Mouse (Mus musculus) heart, adult 2 months (tissue): ENCODE data around the gene Cnn2. TPM values are rescaled to one million over a fixed set of nuclear protein-coding genes. Genes with fewer than 3 reads are reported as not detected.
A peak's percentile ranks its signal among the peaks of the same experiment; 100 is the strongest.
"Not testable (repeated sequence)": the region's sequence is repeated elsewhere in the genome, so short reads cannot be mapped to it uniquely, and the experiment has no call there.

ENCODE experiments used
- DNase-seq, 2 experiments: peaks; one replicate each; pipeline ENCODE4 v3.0.0; 2021
- H3K27ac ChIP-seq: fragments of 200-600 bp; 2 replicates; pipeline ENCODE4 v1.8.1; 2022
- H3K27me3 ChIP-seq: fragments of 200-500 bp; 2 replicates; pipeline ENCODE4 v1.6.1; 2012; ENCODE audit warnings: mild to moderate bottlenecking, low read length, inconsistent platforms, mixed read lengths; ENCODE audit not compliant: control insufficient read depth, insufficient read depth
- H3K36me3 ChIP-seq: fragments of 200-500 bp; 2 replicates; pipeline ENCODE4 v1.6.1; 2012; ENCODE audit warnings: low read length, inconsistent platforms; ENCODE audit not compliant: control insufficient read depth, insufficient read depth
- H3K4me1 ChIP-seq: fragments of 200-500 bp; 2 replicates; pipeline ENCODE4 v1.6.1; 2011; ENCODE audit warnings: low read length; ENCODE audit not compliant: control insufficient read depth, insufficient read depth
- H3K4me3 ChIP-seq: fragments of 200-600 bp; 2 replicates; pipeline ENCODE4 v1.8.1; 2022
- H3K79me2 ChIP-seq: fragments of 200-500 bp; replicated peaks from 2 replicates; pipeline ENCODE4 v1.6.1; 2012; ENCODE audit warnings: mild to moderate bottlenecking, inconsistent platforms, low read length, moderate library complexity, mixed read lengths; ENCODE audit not compliant: control insufficient read depth, insufficient read depth
- H3K9ac ChIP-seq: fragments of 200-500 bp; 2 replicates; pipeline ENCODE4 v1.6.1; 2012; ENCODE audit warnings: low read depth, mild to moderate bottlenecking, control low read depth, inconsistent platforms, low read length, mixed read lengths
- CTCF ChIP-seq: fragments of 200-600 bp; IDR thresholded peaks from 2 replicates; pipeline ENCODE4 v1.8.1; 2022; ENCODE audit warnings: antibody characterized with exemption, mild to moderate bottlenecking, moderate library complexity
- EP300 ChIP-seq: fragments of 200-500 bp; IDR thresholded peaks from 2 replicates; pipeline ENCODE4 v1.6.1; 2011; ENCODE audit warnings: low read depth, low read length, control low read depth; ENCODE audit not compliant: insufficient read depth
- POLR2A ChIP-seq: fragments of 200-500 bp; IDR thresholded peaks from 2 replicates; pipeline ENCODE4 v1.6.1; 2011; ENCODE audit warnings: mild to moderate bottlenecking, low read depth, low read length, control low read depth; ENCODE audit not compliant: insufficient read depth
- WGBS: fragments of 180-500 bp; shearing (Covaris S2); methylation state at CpG from one replicate; pipeline ENCODE4 v1.1.7; 2018; 5-methylcytosine and 5-hydroxymethylcytosine counted together
- intact Hi-C: fragments of 180-260 bp; cut with DNase I; formaldehyde crosslinking; loops from one replicate; pipeline ENCODE4 v1.15.1; 2025
- polyA plus RNA-seq: library from polyadenylated mRNA; depleted of rRNA; stranded (reverse); fragments of >200 nt; gene quantifications from 2 replicates; pipeline ENCODE4 v1.2.3, GENCODE M21; 2012; rRNA removed
- total RNA-seq, 2 experiments: library from RNA; stranded (reverse); gene quantifications; 2 replicates each; pipeline ENCODE4 v1.2.3; 2021

The Cnn2 gene
- total and polyA plus RNA-seq, 3 experiments = 30.2 to 52.5 (median 39.3) TPM

- Histone ChIP-seq H3K4me3 (no peak overlapping the region), H3K27me3 (no peaks in the 10 kb centered on the region), H3K4me1 (peaks cover 32% of the 10 kb centered on the region), H3K79me2 (no peaks in the 10 kb centered on the region), H3K36me3 (peaks cover 2% of the 10 kb centered on the region; the same call in 1 of the 2 replicates), H3K9ac (no peak overlapping the region), H3K27ac (peak overlapping the region; percentile 85)
- TF ChIP-seq POLR2A (no peak), CTCF (no peak), EP300 (peak; percentile 98)
- 34% methylated on average over 13 of the region's 13 CpGs for WGBS
- intact Hi-C loops = loop anchor here (5.0 kb wide), 1 partner anchor 185 kb away; the partner anchor contains the start of gene Ptbp1
- peak; percentile 72 to 89 for DNase-seq
These were observed 48.4 kb downstream of the Cnn2 start for GRCm38 (mm10) chr10:80036832-80037231.

GRCm38 (mm10) chr10:80039559-80039979 lies 51.2 kb downstream of the Cnn2 start, which contains the start of gene Polr2e:
Polr2e (minus strand) TSS chr10:80039795.
- H3K27ac ChIP-seq = peak within 1 kb of the TSS; percentile 89
- peaks cover 2% of the 10 kb centered on the region; the same call in 1 of the 2 replicates for H3K36me3 ChIP-seq
- H3K4me1 ChIP-seq = peaks cover 21% of the 10 kb centered on the region
- H3K27me3 ChIP-seq = no peaks in the 10 kb centered on the region
- no peaks in the 10 kb centered on the region for H3K79me2 ChIP-seq
- intact Hi-C loops = loop anchor here (2.0 to 5.0 kb wide), 5 partner anchors 13 to 187 kb away; partner anchors contain the start of genes Abca7, Cnn2, Ptbp1 and Stk11
- WGBS = under 1% methylated on average over 40 of the region's 40 CpGs
- DNase-seq = peak; percentile 97 to 98
- peak within 1 kb of the TSS; percentile 83 for H3K9ac ChIP-seq
- peak within 1 kb of the TSS; percentile 98 for H3K4me3 ChIP-seq
- TF ChIP-seq EP300 (peak; percentile 98), POLR2A (peak; percentile 89), CTCF (0 out of 2 replicates have a peak, but pooled peaks have one; percentile 9)

DNA sequence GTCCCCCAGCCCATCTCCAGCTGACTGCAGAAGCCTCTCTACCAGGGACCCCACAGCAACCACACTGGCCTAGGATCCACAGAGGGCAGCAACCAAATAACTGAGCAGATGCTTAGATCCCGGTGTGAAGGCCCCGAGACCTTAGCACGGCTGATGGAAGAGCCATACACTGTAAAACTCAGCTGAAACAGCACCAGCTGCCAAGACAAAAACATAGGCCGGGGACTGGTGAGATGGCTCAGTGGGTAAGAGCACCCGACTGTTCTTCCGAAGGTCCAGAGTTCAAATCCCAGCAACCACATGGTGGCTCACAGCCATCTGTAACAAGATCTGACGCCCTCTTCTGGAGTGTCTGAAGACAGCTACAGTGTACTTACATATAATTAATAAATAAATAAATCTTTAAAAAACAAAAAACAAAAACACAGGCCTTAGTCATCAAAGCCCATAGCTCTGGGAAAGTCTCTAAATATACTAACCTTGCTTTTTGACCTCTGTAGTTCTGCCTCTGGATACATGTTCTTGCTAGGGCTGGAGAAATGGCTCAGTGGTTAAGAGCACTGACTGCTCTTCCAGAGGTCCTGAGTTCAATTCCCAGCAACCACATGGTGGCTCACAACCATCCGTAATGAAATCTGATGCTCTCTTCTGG lies 53.2 kb downstream of the Cnn2 start:
- H3K9ac ChIP-seq, H3K4me3 ChIP-seq, H3K36me3 ChIP-seq, H3K27ac ChIP-seq, DNase-seq, H3K79me2 ChIP-seq, intact Hi-C loops, H3K4me1 ChIP-seq, H3K27me3 ChIP-seq: not testable (repeated sequence)
- WGBS = 83% methylated on average over 8 of the region's 8 CpGs

DNA sequence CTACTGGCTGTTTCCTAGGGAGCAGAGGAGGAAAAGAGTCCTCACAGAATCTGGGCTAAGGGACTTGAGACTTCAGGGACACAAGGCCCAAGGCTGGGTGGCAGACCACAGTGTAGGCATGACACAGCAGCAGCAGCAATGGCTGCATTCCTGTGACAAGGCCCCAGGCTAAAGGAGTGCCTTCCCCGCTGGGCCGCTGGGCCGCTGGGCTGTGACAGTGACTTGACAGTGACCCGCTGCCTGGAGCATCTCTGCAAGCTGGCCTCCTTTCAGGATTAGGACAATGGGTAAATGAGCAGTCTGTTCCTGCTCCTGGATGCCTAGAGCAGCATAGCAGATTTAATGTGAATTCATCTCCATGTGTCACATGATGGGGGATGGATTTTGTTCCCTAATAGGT lies 55.7 kb downstream of the Cnn2 start:
- Histone ChIP-seq H3K36me3 (no peaks in the 10 kb centered on the region), H3K27ac (no peak overlapping the region), H3K4me1 (no peaks in the 10 kb centered on the region), H3K79me2 (no peaks in the 10 kb centered on the region), H3K9ac (no peak overlapping the region), H3K4me3 (no peak overlapping the region), H3K27me3 (no peaks in the 10 kb centered on the region)
- 82% methylated on average over 4 of the region's 4 CpGs for whole genome bisulfite sequencing
- no peak for DNase-seq
- TF ChIP-seq CTCF = no peak
- no peak for TF ChIP-seq POLR2A
- TF ChIP-seq EP300 = no peak
- intact Hi-C loops = no loop called here

DNA sequence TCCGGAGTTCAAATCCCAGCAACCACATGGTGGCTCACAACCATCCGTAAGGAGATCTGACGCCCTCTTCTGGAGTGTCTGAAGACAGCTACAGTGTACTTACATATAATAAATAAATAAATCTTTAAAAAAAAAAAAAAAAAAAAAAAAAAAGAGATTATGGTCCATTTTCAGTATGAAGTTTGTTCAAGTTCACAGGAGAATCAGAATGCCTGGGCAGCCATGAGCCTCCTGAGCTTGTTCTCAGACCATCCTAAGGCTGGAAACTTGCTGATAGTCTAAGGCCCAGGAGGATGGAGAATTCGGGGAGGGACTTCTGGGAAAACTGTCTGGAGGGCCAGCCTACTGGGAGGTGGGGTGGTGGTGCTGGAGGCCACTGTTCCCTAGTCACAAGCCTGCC lies 57.0 kb downstream of the Cnn2 start:
- H3K27ac ChIP-seq, H3K79me2 ChIP-seq, H3K27me3 ChIP-seq, H3K4me1 ChIP-seq, H3K36me3 ChIP-seq, DNase-seq, H3K9ac ChIP-seq, intact Hi-C loops, H3K4me3 ChIP-seq: not testable (repeated sequence)
- 74% methylated on average over 4 of the region's 4 CpGs for WGBS

Other genes starting within 250 kb of the Cnn2 start
Only the 30 nearest of the 33 such genes appear.
- 10 to 100 TPM; 22.9 to 23.6 TPM for gene Rnf126, start 221.6 kb upstream of the Cnn2 start, total RNA-seq
- 41.4 and 48.0 TPM in 2 replicates for gene Rnf126, start 221.6 kb upstream of the Cnn2 start, polyA plus RNA-seq
- 1 to 10 TPM; 3.8 to 4.7 TPM for gene Fstl3, start 211.3 kb upstream of the Cnn2 start, total RNA-seq
- 9.7 and 11.9 TPM in 2 replicates for gene Fstl3, start 211.3 kb upstream of the Cnn2 start, polyA plus RNA-seq
- not detected for gene Prss57, start 197.6 kb upstream of the Cnn2 start, total RNA-seq
- gene Prss57, start 197.6 kb upstream of the Cnn2 start, polyA plus RNA-seq = 0.08 and 0.20 TPM in 2 replicates
- gene Palm, start 195.0 kb upstream of the Cnn2 start, total RNA-seq = 10 to 100 TPM; 51.4 to 55.6 TPM
- gene Palm, start 195.0 kb upstream of the Cnn2 start, polyA plus RNA-seq = 31.4 and 36.6 TPM in 2 replicates
- gene Misp, start 167.6 kb upstream of the Cnn2 start, total RNA-seq = under 1 TPM; 0.50 to 0.52 TPM
- 0.26 and 0.82 TPM in 2 replicates for gene Misp, start 167.6 kb upstream of the Cnn2 start, polyA plus RNA-seq
- gene Ptbp1, start 134.2 kb upstream of the Cnn2 start, total RNA-seq = 10 to 100 TPM; 43.9 to 51.8 TPM
- gene Ptbp1, start 134.2 kb upstream of the Cnn2 start, polyA plus RNA-seq = 47.5 and 52.6 TPM in 2 replicates
- 1 to 10 TPM in 1 of 2 experiments, under 1 TPM in 1; 0.55 to 1.2 TPM for gene Prtn3, start 114.1 kb upstream of the Cnn2 start, total RNA-seq
- gene Prtn3, start 114.1 kb upstream of the Cnn2 start, polyA plus RNA-seq = 0.84 TPM in 1 of 2 replicates, not detected in the other
- gene Plppr3, start 114.0 kb upstream of the Cnn2 start, total RNA-seq = under 1 TPM; 0.20 to 0.31 TPM
- gene Plppr3, start 114.0 kb upstream of the Cnn2 start, polyA plus RNA-seq = 0.50 and 0.80 TPM in 2 replicates
- not detected for gene Elane, start 102.3 kb upstream of the Cnn2 start, total RNA-seq
- 0.23 TPM in 1 of 2 replicates, not detected in the other for gene Elane, start 102.3 kb upstream of the Cnn2 start, polyA plus RNA-seq
- gene Cfd, start 97.7 kb upstream of the Cnn2 start, total RNA-seq = 10 to 100 TPM; 22.9 to 98.7 TPM
- gene Cfd, start 97.7 kb upstream of the Cnn2 start, polyA plus RNA-seq = 85.9 and 490 TPM in 2 replicates
- 10 to 100 TPM; 40.8 to 54.1 TPM for gene Med16, start 79.7 kb upstream of the Cnn2 start, total RNA-seq
- gene Med16, start 79.7 kb upstream of the Cnn2 start, polyA plus RNA-seq = 54.9 and 62.4 TPM in 2 replicates
- not detected for gene Gm26602, start 77.7 kb upstream of the Cnn2 start, total RNA-seq
- not detected in 2 replicates for gene Gm26602, start 77.7 kb upstream of the Cnn2 start, polyA plus RNA-seq
- gene Kiss1r, start 71.6 kb upstream of the Cnn2 start, total RNA-seq = under 1 TPM; 0.10 to 0.25 TPM
- gene Kiss1r, start 71.6 kb upstream of the Cnn2 start, polyA plus RNA-seq = 0.79 and 1.5 TPM in 2 replicates
- 10 to 100 TPM; 82.4 to 85.6 TPM for gene R3hdm4, start 67.4 kb upstream of the Cnn2 start, total RNA-seq
- gene R3hdm4, start 67.4 kb upstream of the Cnn2 start, polyA plus RNA-seq = 119 and 123 TPM in 2 replicates
- 1 to 10 TPM; 1.3 to 1.5 TPM for gene Arid3a, start 61.5 kb upstream of the Cnn2 start, total RNA-seq
- 0.88 and 1.7 TPM in 2 replicates for gene Arid3a, start 61.5 kb upstream of the Cnn2 start, polyA plus RNA-seq
- 10 to 100 TPM; 27.8 to 29.4 TPM for gene Wdr18, start 28.4 kb upstream of the Cnn2 start, total RNA-seq
- gene Wdr18, start 28.4 kb upstream of the Cnn2 start, polyA plus RNA-seq = 31.7 and 32.2 TPM in 2 replicates
- gene Grin3b, start 17.9 kb upstream of the Cnn2 start, total RNA-seq = under 1 TPM; 0.20 to 0.31 TPM
- 0.20 and 0.29 TPM in 2 replicates for gene Grin3b, start 17.9 kb upstream of the Cnn2 start, polyA plus RNA-seq
- gene Tmem259, start 4.3 kb upstream of the Cnn2 start, total RNA-seq = 100 to 1,000 TPM; 109 to 124 TPM
- 184 and 220 TPM in 2 replicates for gene Tmem259, start 4.3 kb upstream of the Cnn2 start, polyA plus RNA-seq
- 1 to 10 TPM; 6.6 to 8.0 TPM for gene Abca7, start 7.9 kb downstream of the Cnn2 start, total RNA-seq
- 9.2 and 10.8 TPM in 2 replicates for gene Abca7, start 7.9 kb downstream of the Cnn2 start, polyA plus RNA-seq
- gene Arhgap45, start 28.1 kb downstream of the Cnn2 start, total RNA-seq = 1 to 10 TPM; 3.5 to 5.1 TPM
- 8.9 and 16.6 TPM in 2 replicates for gene Arhgap45, start 28.1 kb downstream of the Cnn2 start, polyA plus RNA-seq
- gene Polr2e, start 51.2 kb downstream of the Cnn2 start, total RNA-seq = 10 to 100 TPM; 78.3 to 89.8 TPM
- 182 and 194 TPM in 2 replicates for gene Polr2e, start 51.2 kb downstream of the Cnn2 start, polyA plus RNA-seq
- 1,000 to 10,000 TPM in 1 of 2 experiments, 100 to 1,000 TPM in 1; 832 to 1,055 TPM for gene Gpx4, start 58.6 kb downstream of the Cnn2 start, total RNA-seq
- 860 and 993 TPM in 2 replicates for gene Gpx4, start 58.6 kb downstream of the Cnn2 start, polyA plus RNA-seq
- gene Sbno2, start 117.0 kb downstream of the Cnn2 start, total RNA-seq = 10 to 100 TPM; 10.6 to 11.2 TPM
- 16.9 and 18.0 TPM in 2 replicates for gene Sbno2, start 117.0 kb downstream of the Cnn2 start, polyA plus RNA-seq
- 100 to 1,000 TPM; 140 to 161 TPM for gene Stk11, start 127.2 kb downstream of the Cnn2 start, total RNA-seq
- gene Stk11, start 127.2 kb downstream of the Cnn2 start, polyA plus RNA-seq = 127 and 144 TPM in 2 replicates
- gene Atp5d, start 150.0 kb downstream of the Cnn2 start, total RNA-seq = 1,000 to 10,000 TPM; 1,015 to 1,150 TPM
- 1,139 and 1,938 TPM in 2 replicates for gene Atp5d, start 150.0 kb downstream of the Cnn2 start, polyA plus RNA-seq
- gene Cbarp, start 152.3 kb downstream of the Cnn2 start, total RNA-seq = 1 to 10 TPM; 3.9 to 4.9 TPM
- gene Cbarp, start 152.3 kb downstream of the Cnn2 start, polyA plus RNA-seq = 3.0 and 4.3 TPM in 2 replicates
- gene Midn, start 159.7 kb downstream of the Cnn2 start, total RNA-seq = 100 to 1,000 TPM in 1 of 2 experiments, 10 to 100 TPM in 1; 96.2 to 102 TPM
- gene Midn, start 159.7 kb downstream of the Cnn2 start, polyA plus RNA-seq = 50.1 and 74.5 TPM in 2 replicates
- gene Cirbp, start 177.4 kb downstream of the Cnn2 start, total RNA-seq = 10 to 100 TPM; 34.2 to 43.2 TPM
- 62.5 and 85.8 TPM in 2 replicates for gene Cirbp, start 177.4 kb downstream of the Cnn2 start, polyA plus RNA-seq
- gene 1600002K03Rik, start 184.4 kb downstream of the Cnn2 start, total RNA-seq = 1 to 10 TPM; 5.9 to 6.0 TPM
- 5.6 and 6.3 TPM in 2 replicates for gene 1600002K03Rik, start 184.4 kb downstream of the Cnn2 start, polyA plus RNA-seq
- 1 to 10 TPM in 1 of 2 experiments, under 1 TPM in 1; 0.86 to 1.1 TPM for gene Efna2, start 190.9 kb downstream of the Cnn2 start, total RNA-seq
- gene Efna2, start 190.9 kb downstream of the Cnn2 start, polyA plus RNA-seq = 1.2 and 1.7 TPM in 2 replicates